In the genomic region with DNA sequence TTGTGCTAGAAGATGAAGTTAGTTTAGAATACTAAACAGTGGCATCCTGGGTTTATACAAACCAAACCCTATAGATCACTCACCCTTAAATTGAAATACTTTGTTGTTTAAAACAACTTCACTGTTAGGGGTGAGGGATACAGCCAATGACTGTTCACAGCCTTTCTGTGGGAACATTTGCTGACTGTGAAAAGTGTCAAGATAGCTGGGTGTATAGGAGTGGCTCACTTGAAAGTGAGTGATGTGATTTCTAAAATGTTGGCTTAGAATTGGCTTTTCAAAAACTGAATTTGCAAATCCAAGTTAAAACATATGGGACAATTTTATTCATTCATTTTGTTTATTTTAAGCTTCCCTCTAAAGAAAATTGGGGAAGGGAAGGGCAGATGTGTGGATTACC, we compare ENCODE assay signal across 28 mouse cellular contexts.
DNase-seq lines count a peak whose midpoint lies in the region; ATAC-seq and TF ChIP-seq lines count a peak whose summit lies in the region.
"Had no signal": no experiment of that assay in that cellular context is flagged by ENCODE, and none has a peak within 500 bp of the region (broad histone marks: within the 10 kb centered on the region; RNA-seq: fewer than 3 reads in every experiment).

No protein-coding gene starts in this region.

- TF ChIP-seq CTCF in forebrain, postnatal 0 days (IDR thresholded peaks at IDR 0.05; ENCODE audit: low read depth): no peak

- no peak overlapping the region for H3K9ac ChIP-seq in forebrain, embryonic 13.5 days
- no peak overlapping the region for H3K9ac ChIP-seq in forebrain, embryonic 12.5 days
- no peak overlapping the region for H3K9ac ChIP-seq in forebrain, postnatal 0 days
- H3K9ac ChIP-seq: embryonic facial prominence, embryonic 12.5 days; embryonic facial prominence, embryonic 15.5 days; heart, embryonic 12.5 days; heart, embryonic 15.5 days; hindbrain, embryonic 13.5 days; intestine, embryonic 15.5 days had no signal

- H3K4me1 ChIP-seq in forebrain, embryonic 13.5 days: no peaks in the 10 kb centered on the region
- H3K4me1 ChIP-seq in forebrain, embryonic 12.5 days: no peaks in the 10 kb centered on the region
- H3K4me1 ChIP-seq in forebrain, postnatal 0 days (ENCODE audit: insufficient read depth): no peaks in the 10 kb centered on the region
- H3K4me1 ChIP-seq: embryonic facial prominence, embryonic 12.5 days; embryonic facial prominence, embryonic 15.5 days; heart, embryonic 12.5 days; heart, embryonic 15.5 days; hindbrain, embryonic 10.5 days; hindbrain, embryonic 13.5 days; intestine, embryonic 15.5 days had no signal

- ATAC-seq in forebrain, embryonic 13.5 days: peak; percentile 61; the same call in 1 of the 2 replicates
- no peak for ATAC-seq in forebrain, embryonic 12.5 days (ENCODE audit: low FRiP score)
- peak; percentile 55; the same call in 1 of the 2 replicates for ATAC-seq in frontal cortex, adult (ENCODE audit: low TSS enrichment)
- ATAC-seq in forebrain, postnatal 0 days: peak; percentile 89
- ATAC-seq: hindbrain, embryonic 16.5 days; intestine, embryonic 15.5 days; Patski had no signal

- DNase-seq in frontal cortex, postnatal 10 days (ENCODE audit: low spot score in 2 of 2): no peak
- DNase-seq in forebrain, postnatal 0 days: peak; percentile 33
- no peak for DNase-seq in left cerebral cortex, postnatal 4 days
- DNase-seq: adrenal gland, postnatal 10 days; adrenal gland, postnatal 36 days; cerebellum, adult 18-20 months; cerebellum, adult 9-10 months; cerebellum, postnatal 14 days; gastrocnemius, postnatal 25 days; heart, adult 18-20 months; heart, postnatal 10 days; heart, postnatal 36 days; kidney, adult 11 months; kidney, adult 9 months had no signal

- intact Hi-C loops in left cerebral cortex, postnatal 4 days (cut with DNase I): no loop called here

- H3K36me3 ChIP-seq in forebrain, embryonic 13.5 days (ENCODE audit: poor library complexity, severe bottlenecking): no peaks in the 10 kb centered on the region
- H3K36me3 ChIP-seq in forebrain, embryonic 12.5 days (replicated peaks): no peaks in the 10 kb centered on the region
- no peaks in the 10 kb centered on the region for H3K36me3 ChIP-seq in forebrain, postnatal 0 days (ENCODE audit: insufficient read depth)
- H3K36me3 ChIP-seq: embryonic facial prominence, embryonic 12.5 days; embryonic facial prominence, embryonic 15.5 days; G1E; heart, embryonic 12.5 days; heart, embryonic 15.5 days; hindbrain, embryonic 10.5 days; hindbrain, embryonic 13.5 days; intestine, embryonic 15.5 days had no signal

- no peak overlapping the region for H3K27ac ChIP-seq in forebrain, embryonic 13.5 days
- H3K27ac ChIP-seq in forebrain, embryonic 12.5 days: no peak overlapping the region
- H3K27ac ChIP-seq in forebrain, postnatal 0 days (ENCODE audit: low read depth, low read length): no peak overlapping the region
- H3K27ac ChIP-seq: embryonic facial prominence, embryonic 12.5 days; embryonic facial prominence, embryonic 15.5 days; heart, embryonic 15.5 days; hindbrain, embryonic 10.5 days; hindbrain, embryonic 13.5 days; intestine, embryonic 15.5 days had no signal

- H3K27me3 ChIP-seq in forebrain, embryonic 13.5 days: no peaks in the 10 kb centered on the region
- no peaks in the 10 kb centered on the region for H3K27me3 ChIP-seq in forebrain, embryonic 12.5 days
- H3K27me3 ChIP-seq in forebrain, postnatal 0 days (ENCODE audit: insufficient read depth, low read length): no peaks in the 10 kb centered on the region
- H3K27me3 ChIP-seq: CH12.LX; embryonic facial prominence, embryonic 12.5 days; embryonic facial prominence, embryonic 15.5 days; heart, embryonic 12.5 days; heart, embryonic 15.5 days; hindbrain, embryonic 13.5 days; intestine, embryonic 15.5 days; Patski had no signal

- no peak overlapping the region for H3K4me3 ChIP-seq in forebrain, embryonic 13.5 days
- no peak overlapping the region for H3K4me3 ChIP-seq in forebrain, embryonic 12.5 days (replicated peaks)
- no peak overlapping the region for H3K4me3 ChIP-seq in forebrain, postnatal 0 days (ENCODE audit: low read depth, low read length)
- H3K4me3 ChIP-seq: embryonic facial prominence, embryonic 12.5 days; embryonic facial prominence, embryonic 15.5 days; heart, embryonic 12.5 days; heart, embryonic 15.5 days; hindbrain, embryonic 10.5 days; hindbrain, embryonic 13.5 days; intestine, embryonic 15.5 days had no signal

- no peaks in the 10 kb centered on the region for H3K9me3 ChIP-seq in forebrain, embryonic 13.5 days (replicated peaks)
- H3K9me3 ChIP-seq in forebrain, embryonic 12.5 days: no peaks in the 10 kb centered on the region
- no peaks in the 10 kb centered on the region for H3K9me3 ChIP-seq in forebrain, postnatal 0 days (ENCODE audit: low read length)
- H3K9me3 ChIP-seq: embryonic facial prominence, embryonic 12.5 days; embryonic facial prominence, embryonic 15.5 days; G1E; heart, embryonic 12.5 days; heart, embryonic 15.5 days; hindbrain, embryonic 10.5 days; hindbrain, embryonic 13.5 days; intestine, embryonic 15.5 days had no signal

- no peak overlapping the region for H3K4me2 ChIP-seq in forebrain, embryonic 13.5 days
- H3K4me2 ChIP-seq in forebrain, embryonic 12.5 days: no peak overlapping the region
- H3K4me2 ChIP-seq in forebrain, postnatal 0 days (ENCODE audit: low read depth): no peak overlapping the region
- H3K4me2 ChIP-seq: embryonic facial prominence, embryonic 12.5 days; embryonic facial prominence, embryonic 15.5 days; heart, embryonic 12.5 days; heart, embryonic 15.5 days; hindbrain, embryonic 13.5 days; intestine, embryonic 15.5 days had no signal
